Mouse (Mus musculus) megakaryocyte, adult 5-6 weeks (primary cell): ENCODE data around the gene Sfn. TPM values are rescaled to one million over a fixed set of nuclear protein-coding genes. Genes with fewer than 3 reads are reported as not detected.

ENCODE experiments used
- total RNA-seq, 2 experiments: library from RNA; stranded (forward) in 1 of 2; stranded (reverse) in 1 of 2; fragments of 153-499, 151-499 nt in 1 of 2; fragments of 221-1000, 200-1000 nt in 1 of 2; gene quantifications; 2 replicates each; pipeline versions ENCODE4 v1.2.3 to v1.2.4; 2015 to 2017

Sfn gene
- total RNA-seq, 2 experiments from 2014 or later, result 2.5 to 4.0 TPM

Other genes with a start within 250 kb of the Sfn start
- gene Wdtc1, start 248.7 kb downstream of the Sfn start, total RNA-seq (2015), result 16.5 and 18.5 TPM in 2 replicates
- gene Wdtc1, start 248.7 kb downstream of the Sfn start, total RNA-seq (2017), result 11.6 and 14.1 TPM in 2 replicates
- gene Slc9a1, start 232.5 kb downstream of the Sfn start, total RNA-seq (2015), result 20.3 and 23.1 TPM in 2 replicates
- gene Slc9a1, start 232.5 kb downstream of the Sfn start, total RNA-seq (2017), result 11.0 and 11.6 TPM in 2 replicates
- not detected in 2 replicates for gene Tent5b, start 122.0 kb downstream of the Sfn start, total RNA-seq (2015)
- not detected in 2 replicates for gene Tent5b, start 122.0 kb downstream of the Sfn start, total RNA-seq (2017)
- not detected in 2 replicates for gene Trnp1, start 103.6 kb downstream of the Sfn start, total RNA-seq (2015)
- gene Trnp1, start 103.6 kb downstream of the Sfn start, total RNA-seq (2017), result not detected in 2 replicates
- not detected in 2 replicates for gene Kdf1, start 83.2 kb downstream of the Sfn start, total RNA-seq (2015)
- gene Kdf1, start 83.2 kb downstream of the Sfn start, total RNA-seq (2017), result not detected in 2 replicates
- gene Nudc, start 56.2 kb downstream of the Sfn start, total RNA-seq (2015), result 76.9 and 82.3 TPM in 2 replicates
- gene Nudc, start 56.2 kb downstream of the Sfn start, total RNA-seq (2017), result 114 and 120 TPM in 2 replicates
- gene Nr0b2, start 48.8 kb downstream of the Sfn start, total RNA-seq (2015), result 0.23 and 1.5 TPM in 2 replicates
- gene Nr0b2, start 48.8 kb downstream of the Sfn start, total RNA-seq (2017), result 0.20 TPM in 1 of 2 replicates, not detected in the other
- gene Gpatch3, start 27.4 kb downstream of the Sfn start, total RNA-seq (2015), result 2.7 and 3.7 TPM in 2 replicates
- 32.6 and 40.2 TPM in 2 replicates for gene Gpatch3, start 27.4 kb downstream of the Sfn start, total RNA-seq (2017)
- gene Gpn2, start 17.8 kb downstream of the Sfn start, total RNA-seq (2015), result 14.0 and 15.1 TPM in 2 replicates
- gene Gpn2, start 17.8 kb downstream of the Sfn start, total RNA-seq (2017), result 12.8 and 15.5 TPM in 2 replicates
- gene Zdhhc18, start 48.0 kb upstream of the Sfn start, total RNA-seq (2015), result 15.0 and 29.5 TPM in 2 replicates
- 9.3 and 12.2 TPM in 2 replicates for gene Zdhhc18, start 48.0 kb upstream of the Sfn start, total RNA-seq (2017)
- 7.5 and 7.8 TPM in 2 replicates for gene Pigv, start 70.5 kb upstream of the Sfn start, total RNA-seq (2015)
- 7.2 and 7.9 TPM in 2 replicates for gene Pigv, start 70.5 kb upstream of the Sfn start, total RNA-seq (2017)
- 95.9 and 112 TPM in 2 replicates for gene Arid1a, start 154.6 kb upstream of the Sfn start, total RNA-seq (2015)
- gene Arid1a, start 154.6 kb upstream of the Sfn start, total RNA-seq (2017), result 29.7 and 40.6 TPM in 2 replicates